Mouse (Mus musculus) MEL (cell line): Measurements from ENCODE around the gene Slc17a3.

Source experiments
- BHLHE40 ChIP-seq: IDR thresholded peaks from 2 replicates; pipeline ENCODE4 v1.6.1; 2012; ENCODE audit warnings: low read depth, mild to moderate bottlenecking, inconsistent platforms, low read length, improper control_type of control experiment, borderline replicate concordance
- CHD2 ChIP-seq: IDR thresholded peaks from 2 replicates; pipeline ENCODE4 v1.6.1; 2011; ENCODE audit warnings: low read length, improper control_type of control experiment
- CTCF ChIP-seq, 3 experiments: IDR thresholded peaks in 2 of 3; conservative IDR thresholded peaks in 1 of 3; 2 replicates each; pipeline ENCODE4 v1.5.1; 2011 to 2012; ENCODE audit warnings: low read length in 3 of 3, low read depth in 2 of 3, mild to moderate bottlenecking in 2 of 3, improper control_type of control experiment in 1 of 3, inconsistent platforms in 1 of 3, mixed read lengths in 1 of 3, moderate library complexity in 1 of 3; ENCODE audit not compliant: control insufficient read depth in 1 of 3, insufficient read depth in 1 of 3, poor library complexity in 1 of 3, severe bottlenecking in 1 of 3
- EP300 ChIP-seq, 2 experiments: IDR thresholded peaks; 2 replicates each; pipeline ENCODE4 v1.6.1; 2011; ENCODE audit warnings: improper control_type of control experiment in 2 of 2, low read length in 2 of 2, low read depth in 1 of 2, mild to moderate bottlenecking in 1 of 2
- ETS1 ChIP-seq: IDR thresholded peaks from 2 replicates; pipeline ENCODE4 v1.6.1; 2012; ENCODE audit warnings: low read depth, mild to moderate bottlenecking, inconsistent platforms, low read length, improper control_type of control experiment, moderate library complexity
- GABPA ChIP-seq: IDR thresholded peaks from 2 replicates; pipeline ENCODE4 v1.6.1; 2012; ENCODE audit warnings: low read depth, mild to moderate bottlenecking, inconsistent platforms, low read length, improper control_type of control experiment, moderate library complexity
- GATA1 ChIP-seq: IDR thresholded peaks from 2 replicates; pipeline ENCODE4 v1.6.1; 2011; ENCODE audit warnings: low read depth, low read length, improper control_type of control experiment
- JUND ChIP-seq: IDR thresholded peaks from 2 replicates; pipeline ENCODE4 v1.6.1; 2011; ENCODE audit warnings: low read depth, mild to moderate bottlenecking, improper control_type of control experiment, low read length
- NELFE ChIP-seq: IDR thresholded peaks from 2 replicates; pipeline ENCODE4 v1.6.1; 2011; ENCODE audit warnings: low read depth, low read length, improper control_type of control experiment
- NRF1 ChIP-seq: IDR thresholded peaks from 2 replicates; pipeline ENCODE4 v1.6.1; 2014; ENCODE audit warnings: low read depth, mild to moderate bottlenecking, inconsistent platforms, low read length, improper control_type of control experiment, moderate library complexity; ENCODE audit not compliant: poor library complexity, insufficient read depth, severe bottlenecking
- POLR2AphosphoS2 ChIP-seq: IDR thresholded peaks from 2 replicates; pipeline ENCODE4 v1.6.1; 2011; ENCODE audit warnings: low read length, improper control_type of control experiment
- UBTF ChIP-seq: IDR thresholded peaks from 2 replicates; pipeline ENCODE4 v1.6.1; 2012; ENCODE audit warnings: low read depth, mild to moderate bottlenecking, inconsistent platforms, low read length, improper control_type of control experiment, moderate library complexity, borderline replicate concordance; ENCODE audit not compliant: insufficient read depth
- USF1 ChIP-seq: IDR thresholded peaks from 2 replicates; pipeline ENCODE4 v1.6.1; 2014; ENCODE audit warnings: low read depth, mild to moderate bottlenecking, inconsistent platforms, low read length, improper control_type of control experiment, moderate library complexity
- USF2 ChIP-seq, 2 experiments: IDR thresholded peaks; 2 replicates each; pipeline ENCODE4 v1.6.1; 2011 to 2012; ENCODE audit warnings: improper control_type of control experiment in 2 of 2, low read length in 2 of 2, borderline replicate concordance in 1 of 2, inconsistent platforms in 1 of 2, low read depth in 1 of 2, mild to moderate bottlenecking in 1 of 2; ENCODE audit not compliant: insufficient read depth in 1 of 2

DNA sequence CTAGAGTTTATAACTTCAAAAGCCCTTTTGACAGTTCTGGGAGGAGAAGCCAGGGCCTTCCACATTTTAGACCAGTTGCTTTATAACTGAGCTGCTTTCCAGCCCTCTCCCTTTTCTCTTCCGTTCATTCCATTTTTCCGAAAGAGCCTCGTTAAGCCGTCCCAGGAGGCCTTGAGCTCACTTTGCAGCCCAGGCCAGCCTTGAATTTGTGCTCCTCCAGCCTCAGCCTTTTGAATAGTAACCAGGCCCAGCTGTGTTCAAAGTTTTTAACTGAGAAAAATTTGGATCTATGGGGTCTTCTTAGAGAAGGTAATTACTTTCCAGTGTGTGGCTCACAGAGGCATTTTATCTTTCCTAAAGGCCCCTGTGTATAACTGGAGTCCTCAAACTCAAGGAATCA is 6.6 kb downstream of the Slc17a3 start:
- TF ChIP-seq POLR2AphosphoS2 (no peak), UBTF (no peak), CHD2 (no peak), USF2 (IDR thresholded peaks at IDR 0.05; ENCODE audit: borderline replicate concordance in 1 of 2, insufficient read depth in 1 of 2, low read depth in 1 of 2, low read length in 2 of 2) (no peak), EP300 (IDR thresholded peaks at IDR 0.05; ENCODE audit: low read depth in 1 of 2, low read length in 2 of 2) (no peak), NRF1 (no peak), GATA1 (no peak), NELFE (no peak), CTCF (IDR thresholded peaks at IDR 0.05 in 2 of 3, conservative IDR thresholded peaks at IDR 0.05 in 1 of 3; ENCODE audit: control insufficient read depth in 1 of 3, insufficient read depth in 1 of 3, low read depth in 2 of 3, low read length in 3 of 3, poor library complexity in 1 of 3, severe bottlenecking in 1 of 3) (no peak), GABPA (no peak), JUND (no peak), ETS1 (no peak), BHLHE40 (no peak), USF1 (no peak)
